Mouse (Mus musculus) heart, adult 2 months (tissue): ENCODE measurements around the gene Car10.

Source experiments
- CTCF ChIP-seq: fragments of 200-600 bp; IDR thresholded peaks from 2 replicates; pipeline ENCODE4 v1.8.1; 2022; ENCODE audit warnings: antibody characterized with exemption, mild to moderate bottlenecking, moderate library complexity
- EP300 ChIP-seq: fragments of 200-500 bp; IDR thresholded peaks from 2 replicates; pipeline ENCODE4 v1.6.1; 2011; ENCODE audit warnings: low read depth, low read length, control low read depth; ENCODE audit not compliant: insufficient read depth

DNA sequence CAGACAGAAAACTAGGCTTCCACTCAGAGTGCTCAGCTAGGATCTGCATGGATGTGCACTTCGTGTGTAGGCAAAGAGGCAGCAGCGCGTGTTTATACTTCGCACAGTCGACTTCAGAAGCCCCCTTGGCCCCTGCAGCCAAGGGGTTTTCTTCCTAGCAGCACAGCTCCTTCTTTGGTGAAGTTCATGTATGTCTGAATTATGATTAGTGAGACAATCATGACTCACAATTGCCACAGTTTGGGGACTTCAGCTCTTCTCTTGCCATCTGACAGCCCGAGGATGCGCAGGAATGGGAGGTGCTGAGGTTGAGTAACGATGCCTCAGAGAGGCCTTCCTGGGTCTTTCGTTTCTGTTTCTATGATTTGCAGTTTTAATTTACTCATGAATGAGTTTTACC lies 4.5 kb downstream of the Car10 start:
- no peak for TF ChIP-seq CTCF
- no peak for TF ChIP-seq EP300
